Mouse (Mus musculus) lung, adult 2 months (tissue): Measurements from ENCODE around the gene Ckm. TPM values are rescaled to one million over a fixed set of nuclear protein-coding genes. Genes with fewer than 3 reads are reported as not detected.

Source experiments
- DNase-seq: peaks from one replicate; pipeline ENCODE4 v3.0.0; 2022
- H3K4me1 ChIP-seq: fragments of 200-500 bp; 2 replicates; pipeline ENCODE4 v1.6.1; 2011; ENCODE audit warnings: low read length; ENCODE audit not compliant: control insufficient read depth, insufficient read depth
- H3K4me3 ChIP-seq: fragments of 200-500 bp; replicated peaks from 2 replicates; pipeline ENCODE3; 2011; ENCODE audit warnings: low read depth, mild to moderate bottlenecking, control low read depth, low read length; ENCODE audit errors: extremely low read depth
- CTCF ChIP-seq: fragments of 200-500 bp; IDR thresholded peaks from 2 replicates; pipeline ENCODE4 v1.5.1; 2011; ENCODE audit warnings: mild to moderate bottlenecking, low read length, control low read depth; ENCODE audit not compliant: insufficient read depth
- POLR2A ChIP-seq: fragments of 200-500 bp; IDR thresholded peaks from 2 replicates; pipeline ENCODE4 v1.6.1; 2011; ENCODE audit warnings: low read depth, mild to moderate bottlenecking, control low read depth, low read length, borderline replicate concordance; ENCODE audit errors: extremely low read depth
- WGBS: fragments of 180-500 bp; shearing (Covaris S2); methylation state at CpG from one replicate; pipeline ENCODE4 v1.1.7; 2018; 5-methylcytosine and 5-hydroxymethylcytosine counted together
- polyA plus RNA-seq: library from polyadenylated mRNA; depleted of rRNA; stranded (reverse); fragments of >200 nt; gene quantifications from 2 replicates; pipeline ENCODE4 v1.2.3, GENCODE M21; 2012

Ckm gene
- polyA plus RNA-seq, 1 experiment, result 1,345 TPM

DNA sequence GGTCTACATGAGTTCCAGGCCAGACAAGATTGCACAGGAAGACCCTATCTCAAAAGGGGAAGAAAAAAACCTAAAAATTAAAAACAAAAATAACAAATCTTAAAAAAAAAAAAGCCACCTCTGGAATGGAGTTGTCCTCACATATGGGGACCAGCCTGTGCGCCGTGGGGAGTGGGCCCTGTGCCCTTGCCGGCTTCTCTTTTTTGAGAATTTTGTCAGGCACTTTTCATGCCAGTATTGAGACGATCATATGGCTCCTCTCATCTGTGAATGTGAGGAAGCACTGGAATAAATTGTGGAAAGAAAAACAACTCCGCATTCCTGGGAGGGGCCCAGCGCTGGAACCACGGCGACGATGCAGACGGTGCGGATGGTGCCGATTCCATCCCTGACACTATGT lies 44.6 kb downstream of the Ckm start:
- 50% methylated on average over 12 of the region's 12 CpGs for whole genome bisulfite sequencing
- no peaks in the 10 kb centered on the region for H3K4me1 ChIP-seq
- DNase-seq, result no peak
- no peak overlapping the region for H3K4me3 ChIP-seq
- no peak for TF ChIP-seq CTCF
- TF ChIP-seq POLR2A, result no peak

DNA sequence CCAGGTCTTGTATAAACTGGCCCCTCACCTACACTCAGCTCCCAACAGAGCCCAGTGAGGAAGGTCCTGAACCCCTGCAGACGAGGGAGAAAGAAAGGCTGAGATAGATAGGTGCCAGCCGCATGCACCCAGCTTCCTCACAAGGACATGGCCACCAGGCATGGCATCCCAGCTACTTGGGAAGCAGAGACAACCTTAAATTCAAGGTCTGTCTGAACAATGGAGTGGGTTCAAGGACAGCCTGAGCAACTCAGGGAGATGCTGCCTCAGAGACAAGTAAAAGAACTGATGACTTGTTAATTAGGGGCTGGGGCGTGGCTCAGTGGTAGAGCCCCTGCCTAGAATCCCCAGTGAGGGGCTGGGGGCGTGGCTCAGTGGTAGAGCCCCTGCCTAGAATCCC lies 50.6 kb downstream of the Ckm start:
- no peak for TF ChIP-seq POLR2A
- TF ChIP-seq CTCF, result no peak
- DNase-seq, result no peak
- Histone ChIP-seq H3K4me1 (peaks cover 9% of the 10 kb centered on the region; the same call in 1 of the 2 replicates), H3K4me3 (no peak overlapping the region)
- 93% methylated on average over 4 of the region's 4 CpGs for WGBS

DNA sequence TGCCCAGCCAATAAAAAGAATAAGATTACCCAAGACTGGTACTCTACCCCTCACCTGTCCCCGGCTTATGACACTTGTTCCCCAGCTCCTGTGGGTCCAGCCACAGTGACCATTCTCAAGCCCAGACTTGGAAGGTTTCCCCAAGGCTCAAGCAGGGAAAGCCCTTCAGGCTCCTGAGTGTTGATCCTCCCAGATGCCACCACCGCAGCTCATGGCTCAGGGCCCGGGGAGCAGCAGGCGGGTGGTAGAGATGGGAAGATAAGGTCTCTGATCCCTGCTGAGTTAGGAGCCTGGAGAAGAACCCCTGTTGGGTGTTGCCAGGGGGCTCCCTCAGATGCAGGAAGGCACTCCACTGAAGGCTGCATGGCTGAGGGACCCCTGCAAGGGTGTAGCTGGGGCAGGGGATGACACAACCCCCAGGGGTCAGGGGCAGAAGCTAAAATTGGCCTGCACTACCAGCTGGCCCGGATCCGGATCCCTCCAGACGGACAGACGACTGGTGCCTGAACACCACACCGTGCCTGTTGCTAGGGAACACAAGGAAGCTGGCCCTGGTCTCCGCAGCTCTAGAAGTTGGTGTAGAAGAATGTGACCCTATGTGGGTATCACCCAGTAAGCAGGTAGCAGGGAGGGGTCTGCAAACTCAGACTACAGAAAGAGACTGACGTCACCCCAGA lies 51.4 kb downstream of the Ckm start:
- TF ChIP-seq POLR2A, result no peak
- no peak for TF ChIP-seq CTCF
- no peak for DNase-seq
- H3K4me1 ChIP-seq, result peaks cover 9% of the 10 kb centered on the region; the same call in 1 of the 2 replicates
- no peak overlapping the region for H3K4me3 ChIP-seq
- 32% methylated on average over 11 of the region's 11 CpGs for whole genome bisulfite sequencing

DNA sequence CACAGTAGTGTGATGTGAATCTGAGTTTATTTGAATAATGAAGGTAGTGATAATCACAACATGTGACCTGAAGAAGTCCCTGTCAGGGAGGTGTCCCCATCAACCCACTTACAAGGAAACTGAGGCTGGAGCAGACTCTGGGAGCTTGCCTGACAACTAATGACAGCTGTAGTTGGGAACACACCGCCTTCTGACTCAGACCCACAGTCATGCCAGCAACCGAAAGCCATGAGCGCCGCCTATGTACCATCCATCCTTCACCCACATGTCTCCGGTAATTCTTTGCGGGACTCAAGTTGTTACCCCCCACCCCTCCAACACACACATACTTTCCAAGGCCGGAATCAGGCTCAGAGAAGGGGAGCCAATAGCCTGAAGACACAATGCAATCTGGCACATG lies 52.1 kb downstream of the Ckm start:
- no peak for DNase-seq
- WGBS, result 78% methylated on average over 7 of the region's 7 CpGs
- H3K4me3 ChIP-seq, result no peak overlapping the region
- H3K4me1 ChIP-seq, result peaks cover 9% of the 10 kb centered on the region; the same call in 1 of the 2 replicates
- no peak for TF ChIP-seq POLR2A
- no peak for TF ChIP-seq CTCF

DNA sequence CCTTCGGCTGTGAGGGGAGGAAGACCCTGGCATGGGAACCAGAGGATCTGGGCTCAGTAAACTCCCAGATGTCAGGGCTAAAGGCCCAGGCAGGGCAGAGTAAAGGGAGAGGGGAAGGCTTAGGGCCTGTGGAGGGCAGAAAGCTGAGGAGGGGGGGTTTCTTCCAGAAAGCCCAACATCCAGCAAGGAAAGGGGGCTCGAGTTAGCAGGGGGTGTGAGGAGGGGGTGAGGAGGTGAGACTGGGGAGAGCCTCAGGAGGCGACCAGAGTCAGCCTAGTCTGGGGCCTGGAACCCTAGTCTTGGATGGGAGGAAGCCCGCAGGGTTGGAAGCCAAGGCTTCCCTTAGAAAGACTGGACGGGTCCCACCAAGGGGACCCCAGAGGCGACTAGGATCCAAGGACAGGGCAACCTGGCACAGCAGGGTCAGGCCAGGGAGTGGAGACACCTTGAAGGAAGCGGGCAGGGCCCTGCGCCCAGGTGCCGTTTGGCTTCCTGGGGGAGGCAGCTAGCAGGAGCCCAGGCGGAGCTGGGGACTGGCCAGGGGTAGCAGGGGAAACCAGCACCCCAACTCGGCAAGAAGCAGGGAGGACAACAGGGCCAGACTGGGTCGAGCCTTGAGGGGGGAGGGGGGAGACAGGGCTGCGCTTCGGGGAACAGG lies 53.0 kb downstream of the Ckm start:
- no peak for TF ChIP-seq POLR2A
- TF ChIP-seq CTCF, result no peak
- Histone ChIP-seq H3K4me1 (peaks cover 9% of the 10 kb centered on the region; the same call in 1 of the 2 replicates), H3K4me3 (peak overlapping the region; percentile 90)
- WGBS, result 4% methylated on average over 14 of the region's 14 CpGs
- no peak for DNase-seq

DNA sequence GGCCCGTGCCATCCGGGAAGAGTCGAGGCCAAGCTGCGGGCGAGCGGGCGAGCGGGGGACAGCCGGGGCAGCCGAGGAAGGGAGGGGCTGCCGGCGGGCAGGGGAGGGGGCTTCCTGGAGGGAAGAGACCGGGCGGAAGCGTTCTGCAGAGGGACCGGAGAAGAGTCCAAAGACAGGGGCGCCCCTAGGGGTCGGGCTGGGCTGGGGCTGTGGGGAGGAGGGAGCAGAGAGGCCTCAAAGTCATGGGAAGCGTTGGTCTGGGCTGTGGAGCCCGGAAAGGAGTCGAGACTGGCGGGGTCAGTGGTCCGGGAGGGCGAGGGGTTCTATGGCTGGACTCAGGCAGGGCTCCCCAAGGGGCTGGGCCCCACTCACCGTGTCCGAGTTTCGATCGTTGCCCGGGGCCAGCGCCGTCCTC lies 53.5 kb downstream of the Ckm start:
- DNase-seq, result peak; percentile 46
- Histone ChIP-seq H3K4me1 (peaks cover 9% of the 10 kb centered on the region; the same call in 1 of the 2 replicates), H3K4me3 (peak overlapping the region; percentile 90)
- WGBS, result under 1% methylated on average over 31 of the region's 31 CpGs
- TF ChIP-seq POLR2A (no peak), CTCF (no peak)

DNA sequence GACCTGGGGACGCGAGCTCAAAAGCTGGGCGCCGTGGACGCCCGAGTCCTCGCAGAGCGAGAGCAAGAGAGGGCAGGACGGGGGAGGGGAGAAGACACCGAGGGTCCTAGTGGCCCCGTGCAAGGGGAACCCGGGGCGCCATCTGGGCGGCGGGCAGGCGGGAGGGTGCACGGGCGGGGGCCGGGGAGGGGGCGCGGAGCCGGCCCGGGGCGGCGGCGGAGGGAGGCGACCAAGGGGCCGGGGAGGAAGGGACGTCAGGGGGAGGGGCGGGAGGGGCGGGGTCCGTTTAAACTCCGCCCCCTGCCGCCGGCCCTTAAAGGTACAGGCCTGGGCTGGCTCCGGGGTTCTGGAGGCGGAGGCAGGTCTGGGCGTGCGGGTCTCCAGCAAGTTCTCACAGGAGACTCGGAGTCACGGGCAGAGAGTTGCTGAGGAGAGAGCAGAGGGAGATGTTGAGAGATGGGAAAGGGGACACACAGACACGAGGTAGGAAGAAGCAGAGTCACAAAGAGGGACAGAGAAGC lies 54.1 kb downstream of the Ckm start, which contains the start of gene Mark4:
Gene Mark4, minus strand, starts transcription at position 231 of the 521 bp plus-strand sequence.
- peak; percentile 77 for DNase-seq
- 2% methylated on average over 23 of the region's 42 CpGs for WGBS
- H3K4me1 ChIP-seq, result peaks cover 9% of the 10 kb centered on the region; the same call in 1 of the 2 replicates
- TF ChIP-seq CTCF, result no peak
- peak; percentile 60; the same call in 1 of the 2 replicates for TF ChIP-seq POLR2A
- peak within 1 kb of the TSS; percentile 90 for H3K4me3 ChIP-seq

DNA sequence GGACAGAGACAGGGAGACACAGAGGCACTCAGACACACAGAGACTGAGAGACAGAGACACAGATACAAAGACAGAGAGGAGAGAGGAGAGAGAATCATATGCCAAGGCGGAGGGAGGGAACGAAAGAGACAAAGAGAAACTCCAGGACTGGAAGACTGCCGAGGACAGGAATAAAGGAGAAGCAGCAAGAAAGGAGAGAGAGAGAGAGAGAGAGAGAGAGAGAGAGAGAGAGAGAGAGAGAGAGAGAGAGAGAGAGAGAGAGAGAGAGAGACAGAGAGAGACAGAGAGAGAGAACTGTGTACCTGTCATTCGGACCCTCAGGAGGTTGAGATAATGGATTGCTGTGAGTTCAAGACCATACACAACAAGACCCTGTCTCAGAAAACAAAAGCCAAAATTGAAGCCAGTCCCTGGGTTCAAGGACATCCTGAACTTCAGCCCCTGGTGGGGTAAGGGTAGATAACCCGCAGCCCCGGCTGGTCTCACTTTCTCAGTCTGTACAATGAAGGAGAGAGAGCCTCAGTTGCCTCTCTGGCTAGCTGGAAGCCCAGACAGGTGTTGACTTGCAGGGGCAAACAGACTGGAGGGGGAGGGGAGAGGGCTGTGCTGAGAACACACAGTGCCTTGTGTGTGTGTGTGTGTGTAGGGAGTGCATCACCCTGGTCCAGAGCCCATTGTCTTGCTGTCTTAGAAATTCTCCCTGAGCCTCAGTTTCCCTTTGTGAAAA lies 54.7 kb downstream of the Ckm start:
- TF ChIP-seq CTCF (no peak), POLR2A (no peak)
- H3K4me1 ChIP-seq, result peaks cover 9% of the 10 kb centered on the region; the same call in 1 of the 2 replicates
- H3K4me3 ChIP-seq, result peak overlapping the region; percentile 69
- 24% methylated on average over 6 of the region's 6 CpGs for WGBS
- DNase-seq, result no peak

DNA sequence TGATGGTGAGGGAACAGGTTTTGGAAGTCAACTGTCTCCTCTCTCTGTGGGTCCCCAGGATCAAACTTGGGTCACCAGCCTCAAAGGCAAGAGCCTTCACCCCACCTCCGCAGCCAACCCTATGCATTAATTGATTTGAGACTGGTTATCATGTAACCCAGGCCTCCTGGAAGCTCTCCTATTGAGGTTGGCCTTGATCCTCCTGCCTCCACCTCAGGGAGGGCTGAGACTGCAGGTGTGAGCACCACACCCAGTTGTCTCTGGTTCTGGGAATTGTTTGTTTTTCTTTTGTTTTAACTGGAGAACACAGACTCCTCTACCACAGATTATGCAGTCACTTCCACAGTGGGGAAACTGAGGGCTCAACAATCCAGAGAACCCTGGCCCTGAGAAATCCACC lies 55.9 kb downstream of the Ckm start:
- no peak for DNase-seq
- peaks cover 9% of the 10 kb centered on the region; the same call in 1 of the 2 replicates for H3K4me1 ChIP-seq
- no peak overlapping the region for H3K4me3 ChIP-seq
- no peak for TF ChIP-seq CTCF
- no peak for TF ChIP-seq POLR2A
- 88% methylated on average over 1 of the region's 1 CpGs for WGBS
